Mouse (Mus musculus) embryo, embryonic 11.5 days (tissue): ENCODE results near the gene Hus1b.

Experiments used
- DNase-seq: peaks from one replicate; pipeline ENCODE4 v3.0.0-alpha.2; 2012; ENCODE audit warnings: low read depth, low spot score

The Hus1b gene

DNA sequence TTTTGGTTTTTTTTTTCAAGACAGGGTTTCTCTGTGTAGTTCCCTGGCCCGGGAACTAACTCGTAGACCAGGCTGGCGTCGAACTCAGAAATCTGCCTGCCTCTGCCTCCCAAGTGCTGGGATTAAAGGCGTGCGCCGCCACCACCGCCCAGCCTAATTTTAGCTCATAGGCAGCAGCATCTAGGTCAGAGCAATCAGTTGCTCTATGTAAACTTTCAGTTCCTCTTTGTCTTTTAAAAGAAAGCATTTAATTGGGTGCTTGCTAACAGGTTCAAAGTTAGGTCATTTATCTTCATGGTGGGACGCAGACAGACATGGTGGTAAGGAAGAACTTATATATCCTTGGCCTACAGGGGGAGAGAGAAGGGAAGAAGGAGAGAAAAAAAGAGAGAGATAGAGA lies 1.6 kb upstream of the Hus1b start:
- DNase-seq: no peak

DNA sequence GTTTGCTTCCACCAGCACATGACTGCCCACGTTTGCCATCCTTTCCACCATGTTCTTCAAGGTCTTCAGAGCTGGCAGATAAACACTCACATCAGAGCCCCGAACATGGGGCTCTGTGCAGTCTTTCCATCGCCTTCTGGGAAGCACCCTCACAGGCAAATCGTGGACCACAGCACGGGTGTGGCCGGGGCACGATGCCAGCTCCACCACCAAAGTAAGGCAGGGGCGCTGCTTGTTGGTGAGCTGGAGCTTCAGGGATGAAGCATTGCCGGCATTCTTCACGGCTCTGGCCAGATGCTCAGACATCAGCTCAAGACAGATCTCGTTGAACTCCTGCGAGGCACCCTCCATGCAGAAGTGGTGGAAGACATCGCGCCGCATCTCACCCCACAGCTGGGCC lies 430 bp downstream of the Hus1b start:
- no peak for DNase-seq

DNA sequence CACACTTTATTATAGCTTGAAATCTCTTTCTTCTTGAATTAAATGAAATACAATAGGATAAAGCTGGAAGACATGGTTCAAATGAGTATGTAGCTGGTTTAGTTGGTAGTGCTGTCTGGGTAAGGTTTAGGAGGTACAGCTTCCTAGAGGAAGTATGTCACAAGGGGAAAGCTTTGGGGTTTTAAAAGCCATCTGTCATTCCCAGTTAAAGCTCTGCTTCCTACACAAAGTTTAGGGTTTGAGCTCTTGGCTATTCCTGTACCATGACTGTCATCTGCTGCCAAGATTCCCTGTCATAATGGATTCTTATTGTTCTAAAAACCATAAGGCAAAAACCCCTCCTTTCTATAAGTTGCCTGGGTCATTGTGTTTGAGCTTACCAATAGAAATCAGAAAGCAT lies 1.8 kb downstream of the Hus1b start:
- DNase-seq: no peak

DNA sequence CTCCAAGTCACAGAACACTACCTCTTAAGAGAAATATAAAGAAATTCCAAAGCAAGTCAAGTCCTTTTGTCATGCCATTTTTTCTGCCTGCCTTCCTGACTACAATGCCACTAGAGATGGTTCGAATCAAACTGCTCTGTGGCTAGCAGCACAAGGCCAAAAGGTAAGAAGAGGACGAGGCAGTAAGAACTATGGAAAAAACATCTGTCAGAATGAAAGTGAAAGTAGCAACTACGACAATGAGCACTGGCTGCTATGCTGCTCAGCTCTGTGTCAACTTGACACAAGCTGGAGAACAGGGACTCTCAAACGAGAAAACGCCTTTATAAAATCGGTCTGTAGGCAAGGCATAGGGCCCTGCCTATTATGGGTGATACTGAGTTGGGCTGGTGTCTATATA lies 14.6 kb downstream of the Hus1b start:
- DNase-seq: no peak

DNA sequence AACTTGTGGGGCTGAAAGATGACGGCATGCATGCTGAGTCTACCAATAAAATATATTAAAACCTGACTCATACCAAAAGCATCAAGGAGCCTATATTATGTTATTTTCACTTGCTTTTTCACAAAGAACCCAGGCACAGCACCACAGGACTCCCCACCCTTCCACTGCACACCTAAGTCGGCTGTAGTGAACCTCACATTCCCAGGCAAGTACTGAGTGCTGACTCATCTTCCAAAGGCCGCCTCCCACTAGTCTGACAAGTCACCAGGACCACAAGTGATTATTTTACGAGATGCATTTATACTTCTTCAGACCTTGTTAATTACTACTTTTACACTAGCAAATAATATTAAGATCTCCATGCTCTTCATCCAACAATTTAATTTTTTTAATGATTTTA lies 15.9 kb downstream of the Hus1b start:
- DNase-seq: no peak

DNA sequence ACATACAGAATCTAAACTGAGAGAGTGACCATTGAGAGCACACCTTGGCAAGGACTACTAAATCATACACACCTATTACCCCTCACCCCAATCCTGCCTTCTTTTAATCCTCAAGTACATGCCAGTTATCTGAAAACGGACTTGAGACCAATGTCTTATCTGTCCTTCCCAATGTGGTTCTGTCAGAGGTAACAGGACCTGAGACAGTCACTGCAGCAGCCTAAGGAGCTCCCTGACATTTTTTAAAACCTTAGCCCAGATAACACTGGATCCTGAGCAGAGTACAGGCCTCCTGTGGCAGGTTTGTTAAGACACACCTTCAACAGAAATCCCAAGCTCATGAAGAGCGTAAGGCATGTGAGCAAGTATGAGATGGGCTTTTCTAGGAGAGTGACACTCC lies 18.4 kb downstream of the Hus1b start:
- no peak for DNase-seq

DNA sequence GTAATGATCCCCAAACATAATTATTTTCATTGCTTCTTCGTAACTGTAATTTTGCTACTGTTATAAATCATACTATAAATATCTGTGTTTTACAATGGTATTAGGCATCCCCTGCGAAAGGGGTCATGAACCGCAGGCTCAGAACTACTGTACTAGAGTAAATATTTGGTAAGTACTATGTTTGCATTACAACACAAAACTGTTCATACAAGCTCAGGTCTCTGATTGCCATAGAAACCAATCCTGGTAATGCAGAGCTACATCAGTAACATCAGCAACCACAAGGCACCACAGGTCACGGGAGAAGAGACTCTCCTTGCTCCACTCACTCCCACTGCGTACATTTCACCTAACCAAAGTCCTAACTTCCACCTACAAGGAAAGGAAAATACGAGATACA lies 23.3 kb downstream of the Hus1b start:
- no peak for DNase-seq

DNA sequence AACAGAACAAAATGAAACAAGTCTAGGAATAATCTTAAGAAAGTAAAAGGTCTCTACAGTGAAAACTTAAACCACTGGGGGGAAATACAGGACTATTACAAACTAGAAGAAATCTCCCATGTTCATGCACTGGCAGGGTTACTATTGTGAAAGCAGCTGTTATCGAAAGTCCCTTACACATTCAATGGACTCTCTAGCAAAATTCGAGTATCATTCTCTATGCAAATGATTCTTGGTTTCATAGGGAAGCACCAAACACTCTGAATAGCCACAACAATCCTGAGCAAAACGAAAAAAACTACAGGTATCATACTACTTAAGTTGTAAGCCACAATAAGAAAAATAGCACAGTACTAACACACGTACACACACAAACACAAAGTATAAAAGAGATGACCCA lies 25.6 kb downstream of the Hus1b start:
- DNase-seq: no peak

DNA sequence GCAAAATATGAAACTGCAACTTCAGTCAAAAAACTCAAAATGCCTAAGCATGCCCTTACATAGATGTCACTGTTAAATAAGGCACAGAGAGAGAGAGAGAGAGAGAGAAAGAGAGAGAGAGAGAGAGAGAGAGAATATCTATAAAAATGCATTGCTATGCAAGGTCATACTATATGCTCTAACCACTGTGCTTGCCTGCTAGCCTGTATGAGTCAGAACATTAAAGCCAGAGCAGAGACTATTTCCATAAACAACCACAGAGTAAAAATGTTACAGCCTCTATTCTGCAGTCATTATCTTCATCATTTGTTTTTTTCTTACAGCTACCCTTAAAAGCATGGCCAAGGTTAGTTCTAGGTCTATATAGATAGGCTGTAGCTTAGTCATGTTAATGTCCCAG lies 33.8 kb downstream of the Hus1b start:
- no peak for DNase-seq

DNA sequence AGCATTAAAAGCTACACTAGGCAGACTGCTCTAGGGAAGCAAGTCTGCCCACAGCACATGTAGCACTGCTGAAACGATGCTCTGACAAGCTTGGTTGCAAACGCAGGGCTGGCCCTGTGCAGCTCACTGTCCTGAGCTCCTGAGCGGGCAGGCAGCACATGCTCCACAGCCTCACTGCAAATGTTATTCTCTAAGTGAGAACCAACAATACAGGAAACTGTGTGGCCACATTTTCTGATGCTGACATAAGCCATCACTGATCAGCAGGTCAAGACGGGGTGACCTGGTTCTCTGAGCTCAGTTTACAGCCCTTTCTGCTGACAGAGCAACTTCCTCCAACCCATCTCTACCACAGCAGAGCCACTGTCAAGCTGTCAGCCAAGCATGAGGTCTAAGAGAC lies 34.5 kb downstream of the Hus1b start:
- DNase-seq: peak; percentile 13

DNA sequence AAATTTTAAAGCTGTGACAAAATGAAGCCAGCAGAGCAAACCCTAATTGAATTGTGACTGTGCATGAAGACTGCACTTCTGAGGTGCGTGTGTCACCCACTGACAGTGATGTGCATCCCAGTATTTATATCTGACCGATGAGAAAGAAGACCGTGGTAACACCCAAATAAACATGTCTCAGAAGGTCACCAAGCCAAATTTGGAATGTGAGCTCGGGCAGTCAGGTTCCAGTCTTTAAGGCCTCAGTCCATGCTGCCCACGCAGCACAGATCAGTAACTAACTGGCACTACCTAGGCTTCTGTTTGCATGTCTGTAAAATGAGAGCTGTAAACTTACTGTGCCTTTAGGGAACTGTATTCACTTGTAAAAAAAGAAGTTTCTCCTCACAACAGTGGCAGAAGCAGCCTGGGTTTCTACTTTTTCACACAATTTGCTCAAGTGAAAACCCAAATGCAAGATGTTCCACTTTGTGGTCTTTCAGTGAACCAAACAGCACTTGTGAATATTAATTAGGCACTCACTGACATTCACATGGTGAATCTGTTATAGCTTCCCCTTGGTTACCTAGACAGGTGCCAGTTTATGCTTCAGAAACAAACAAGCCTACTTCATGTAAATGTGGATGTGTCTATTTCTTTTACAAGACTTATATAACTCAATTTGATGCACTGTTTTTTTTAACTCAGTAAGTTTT lies 35.5 kb downstream of the Hus1b start:
- DNase-seq: no peak

DNA sequence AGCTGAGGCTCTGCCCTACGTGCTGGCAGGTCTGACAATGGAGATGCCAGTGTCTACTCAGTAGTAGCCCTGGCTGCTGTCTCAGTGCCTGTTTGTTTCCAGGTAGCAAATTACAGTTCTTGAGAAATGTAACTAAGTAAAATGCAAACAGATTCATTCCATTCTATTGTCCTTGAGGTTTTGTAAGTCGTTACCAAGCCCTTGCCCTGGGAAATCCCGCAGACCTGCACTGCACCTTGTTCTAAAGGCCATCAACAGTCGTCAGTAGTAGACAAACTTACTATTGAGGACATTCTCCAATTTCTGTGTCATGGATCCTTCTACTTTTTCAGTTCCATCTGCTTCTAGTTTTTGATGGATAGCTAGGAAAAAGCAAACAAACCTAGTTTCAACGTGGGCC lies 36.7 kb downstream of the Hus1b start:
- no peak for DNase-seq

DNA sequence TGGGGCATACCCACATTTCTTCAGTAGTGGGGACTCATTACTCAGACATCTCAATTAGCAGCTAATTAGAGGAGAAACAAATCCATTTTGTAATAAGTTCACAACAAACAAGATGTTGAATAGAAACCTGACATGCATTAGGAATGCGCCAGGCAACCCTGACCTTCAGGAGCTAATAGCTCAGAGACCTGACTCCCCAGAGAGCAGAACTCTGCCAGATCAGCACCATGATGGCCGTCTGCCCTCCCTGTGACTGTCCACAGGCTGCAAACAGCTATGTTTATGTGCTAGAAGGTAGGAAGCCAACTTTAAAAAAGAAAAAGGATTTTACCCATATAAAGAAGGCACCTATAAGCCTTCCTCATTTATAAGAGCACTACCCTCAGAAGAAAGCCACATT lies 45.3 kb downstream of the Hus1b start:
- DNase-seq: no peak

DNA sequence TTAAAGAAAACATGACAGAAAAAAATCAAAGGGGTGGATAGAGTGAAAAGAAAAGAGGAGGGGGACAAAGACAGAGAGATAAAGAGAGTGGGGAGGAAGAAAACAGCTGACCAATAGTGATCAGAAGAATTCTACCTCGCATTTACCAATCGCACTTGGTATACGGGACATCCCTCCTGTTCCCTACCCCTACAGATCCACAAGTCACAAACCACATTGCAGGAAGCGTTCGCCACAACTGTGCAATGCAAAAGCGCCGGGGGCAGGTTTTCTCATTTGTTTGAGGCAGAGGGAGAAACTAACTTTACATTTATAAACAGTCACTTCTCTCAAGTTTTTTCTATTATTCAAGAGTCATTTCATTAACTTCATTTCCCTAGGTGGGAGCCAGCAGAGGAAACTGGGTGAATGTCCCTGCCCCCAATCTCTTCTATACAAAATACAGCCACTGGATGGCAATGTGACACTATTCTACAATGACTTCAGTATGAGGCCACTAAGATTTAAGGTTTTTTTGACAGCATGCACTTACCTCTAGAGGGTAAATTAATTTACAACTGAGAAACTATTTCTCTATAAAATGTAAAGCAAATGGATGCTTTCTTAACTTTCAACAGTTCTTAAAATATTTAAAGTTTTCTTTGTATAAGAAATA lies 46.0 kb downstream of the Hus1b start:
- no peak for DNase-seq
